Mouse (Mus musculus): ENCODE data around the gene Zbtb25.

DNA sequence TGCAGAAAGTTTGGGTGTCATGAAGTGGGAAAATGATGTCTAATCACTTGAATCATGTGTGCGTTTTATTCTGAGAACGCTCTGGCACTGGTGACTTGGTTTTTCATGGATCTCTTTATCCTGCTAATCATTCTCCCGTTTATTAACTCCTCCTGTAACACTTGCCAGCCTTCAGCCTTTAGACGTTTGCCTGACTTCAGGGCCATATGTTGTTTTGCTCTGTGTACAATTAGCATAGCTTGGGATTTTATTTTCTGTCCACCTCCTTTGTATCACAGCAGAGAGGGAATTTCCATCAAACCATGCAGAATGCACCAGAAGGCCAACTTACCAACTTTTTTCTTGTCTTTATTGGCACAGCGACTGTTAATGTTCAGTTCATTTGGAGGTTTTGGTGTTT is 71.6 kb downstream of the Zbtb25 start:
- no peak for TF ChIP-seq CTCF (IDR thresholded peaks at IDR 0.05; ENCODE audit: borderline replicate concordance, control insufficient read depth, extremely low read depth, insufficient read depth, low read length, poor library complexity)
- no peak for TF ChIP-seq POLR2A (IDR thresholded peaks at IDR 0.05; ENCODE audit: control insufficient read depth, extremely low read depth, insufficient read depth, low read length, poor library complexity)
